Mouse (Mus musculus) urinary bladder, postnatal 25 days (tissue): ENCODE data around the gene Mccc2.
A peak's percentile ranks its signal among the peaks of the same experiment; 100 is the strongest.
"Not testable (repeated sequence)": the region's sequence is repeated elsewhere in the genome, so short reads cannot be mapped to it uniquely, and the experiment has no call there.

Source experiments
- DNase-seq: peaks from one replicate; pipeline ENCODE4 v3.0.0; 2022; ENCODE audit warnings: low spot score

Mccc2 gene

GRCm38 (mm10) chr13:100014906-100015895, at the start of gene Mccc2:
Mccc2 (minus strand) TSS chr13:100015639.
- DNase-seq, result peak; percentile 60

GRCm38 (mm10) chr13:100063936-100064335, 48.5 kb upstream of the Mccc2 start:
- no peak for DNase-seq

GRCm38 (mm10) chr13:100057738-100058137, 42.3 kb upstream of the Mccc2 start:
- DNase-seq, result not testable (repeated sequence)

GRCm38 (mm10) chr13:100026013-100026412, 10.6 kb upstream of the Mccc2 start:
- DNase-seq, result no peak

- DNase-seq, result no peak
Observed at GRCm38 (mm10) chr13:100016891-100017290, 1.5 kb upstream of the Mccc2 start.

- DNase-seq, result no peak
Observed at GRCm38 (mm10) chr13:100015937-100016336, 498 bp upstream of the Mccc2 start.

- DNase-seq, result no peak
Observed at GRCm38 (mm10) chr13:100005911-100006496, 9.4 kb downstream of the Mccc2 start.

- DNase-seq, result peak; percentile 71
Observed at GRCm38 (mm10) chr13:100001790-100002196, 13.6 kb downstream of the Mccc2 start.

- no peak for DNase-seq
Observed at GRCm38 (mm10) chr13:99999078-99999477, 16.4 kb downstream of the Mccc2 start.

GRCm38 (mm10) chr13:99998099-99998498, 17.3 kb downstream of the Mccc2 start:
- no peak for DNase-seq

- no peak for DNase-seq
Observed at GRCm38 (mm10) chr13:99989592-99989991, 25.8 kb downstream of the Mccc2 start.

- no peak for DNase-seq
Observed at GRCm38 (mm10) chr13:99983320-99983719, 32.1 kb downstream of the Mccc2 start.

GRCm38 (mm10) chr13:99979406-99979805, 36.0 kb downstream of the Mccc2 start:
- no peak for DNase-seq

GRCm38 (mm10) chr13:99970089-99970488, 45.4 kb downstream of the Mccc2 start:
- DNase-seq, result no peak

GRCm38 (mm10) chr13:99967013-99967678, 48.3 kb downstream of the Mccc2 start:
- DNase-seq, result no peak

GRCm38 (mm10) chr13:99963814-99964213, 51.6 kb downstream of the Mccc2 start:
- no peak for DNase-seq

- no peak for DNase-seq
Observed at GRCm38 (mm10) chr13:99961661-99962060, 53.8 kb downstream of the Mccc2 start.

- DNase-seq, result no peak
Observed at GRCm38 (mm10) chr13:99955591-99955944, 59.9 kb downstream of the Mccc2 start.

- DNase-seq, result no peak
Observed at GRCm38 (mm10) chr13:99954902-99955590, 60.4 kb downstream of the Mccc2 start.

GRCm38 (mm10) chr13:99947417-99947816, 68.0 kb downstream of the Mccc2 start:
- DNase-seq, result no peak

- DNase-seq, result no peak
Observed at GRCm38 (mm10) chr13:99943525-99943924, 71.9 kb downstream of the Mccc2 start.

- DNase-seq, result no peak
Observed at GRCm38 (mm10) chr13:99940601-99941000, 74.8 kb downstream of the Mccc2 start.
